Mouse (Mus musculus) liver, embryonic 12.5 days (tissue): ENCODE results near the gene Zc3h10. TPM values are rescaled to one million over a fixed set of nuclear protein-coding genes. Genes with fewer than 3 reads are reported as not detected.

ENCODE experiments used
- ATAC-seq: fragments of 200-750 bp; cut with Nextera tagmentation; 2 replicates; pipeline ENCODE4 v1.8.0; 2017; ENCODE audit warnings: moderate number of reproducible peaks, mild to moderate bottlenecking, moderate library complexity
- H3K27ac ChIP-seq: fragments of 300-500 bp; sonication (generic); 2 replicates; pipeline ENCODE4 v1.5.1; 2016; ENCODE audit warnings: mild to moderate bottlenecking
- H3K27me3 ChIP-seq: fragments of 300-500 bp; sonication (generic); replicated peaks from 2 replicates; pipeline ENCODE4 v1.6.1; 2016; ENCODE audit warnings: mild to moderate bottlenecking, moderate library complexity
- H3K36me3 ChIP-seq: fragments of 300-500 bp; sonication (generic); 2 replicates; pipeline ENCODE4 v1.6.1; 2016; ENCODE audit warnings: mild to moderate bottlenecking, moderate library complexity
- H3K4me1 ChIP-seq: fragments of 300-500 bp; sonication (generic); 2 replicates; pipeline ENCODE4 v1.6.1; 2016
- H3K4me2 ChIP-seq: fragments of 300-500 bp; sonication (generic); 2 replicates; pipeline ENCODE4 v1.6.1; 2016; ENCODE audit warnings: mild to moderate bottlenecking, moderate library complexity
- H3K4me3 ChIP-seq: fragments of 300-500 bp; sonication (generic); 2 replicates; pipeline ENCODE4 v1.5.1; 2016; ENCODE audit warnings: mild to moderate bottlenecking, moderate library complexity
- H3K9ac ChIP-seq: fragments of 300-500 bp; sonication (generic); 2 replicates; pipeline ENCODE4 v1.6.1; 2016; ENCODE audit warnings: mild to moderate bottlenecking, moderate library complexity
- H3K9me3 ChIP-seq: fragments of 300-500 bp; sonication (generic); replicated peaks from 2 replicates; pipeline ENCODE4 v1.6.1; 2016; ENCODE audit warnings: mild to moderate bottlenecking, moderate library complexity
- WGBS: fragments of 180-500 bp; shearing (Covaris S2); methylation state at CpG from one replicate; pipeline ENCODE4 v1.1.7; 2016; ENCODE audit not compliant: insufficient replicate concordance; 5-methylcytosine and 5-hydroxymethylcytosine counted together
- polyA plus RNA-seq: library from polyadenylated mRNA; unstranded; fragments of >200 nt; fragmentation: Nextera tagmentation; extraction: Ambion mirVana; gene quantifications from 2 replicates; pipeline ENCODE4 v1.2.1, GENCODE M21; 2016

Zc3h10 gene
- 7.7 and 8.1 TPM in 2 replicates for polyA plus RNA-seq

DNA sequence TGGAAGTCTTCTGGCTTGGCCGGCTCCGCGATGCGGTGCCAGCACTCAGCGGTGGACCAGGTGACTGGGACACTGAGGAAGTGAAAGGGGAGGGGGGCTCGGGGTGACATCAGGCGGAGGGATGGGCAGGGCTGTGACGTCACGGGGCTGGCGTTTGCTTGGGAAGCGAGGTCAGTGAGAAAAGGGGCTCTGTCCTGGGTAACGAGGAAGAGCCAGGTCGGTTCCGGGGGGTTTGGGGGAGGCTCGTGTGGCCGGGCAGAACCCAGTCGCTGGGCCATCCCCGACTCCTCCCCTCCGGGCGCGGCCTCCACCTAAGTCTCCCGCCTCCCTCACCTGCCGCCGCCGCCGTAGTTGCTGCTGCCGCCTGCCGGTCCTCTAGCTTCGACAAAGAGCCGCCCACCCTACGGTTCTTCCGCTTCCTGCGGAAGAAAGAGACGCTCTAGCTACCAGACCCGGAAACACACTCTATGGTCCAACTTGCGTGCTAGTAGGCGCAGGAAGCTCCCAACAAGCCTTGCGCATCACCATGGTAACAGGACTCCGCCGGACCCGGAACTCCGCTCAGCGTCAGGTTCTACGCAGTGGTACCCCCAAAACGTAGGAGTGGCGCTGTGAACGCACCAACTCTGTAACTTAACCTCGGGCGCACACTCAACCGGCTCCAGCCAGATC lies at the start of gene Zc3h10:
TSS of gene Zc3h10 (minus strand) at position 414 of the 672 bp plus-strand sequence.
- Histone ChIP-seq H3K9ac (peak within 1 kb of the TSS; percentile 92), H3K27ac (peak within 1 kb of the TSS; percentile 94), H3K4me2 (peak within 1 kb of the TSS; percentile 93), H3K27me3 (no peaks in the 10 kb centered on the region), H3K36me3 (peaks cover 39% of the 10 kb centered on the region), H3K9me3 (no peaks in the 10 kb centered on the region), H3K4me1 (peaks cover 27% of the 10 kb centered on the region), H3K4me3 (peak within 1 kb of the TSS; percentile 84)
- ATAC-seq = peak; percentile 89
- under 1% methylated on average over 42 of the region's 50 CpGs for WGBS

DNA sequence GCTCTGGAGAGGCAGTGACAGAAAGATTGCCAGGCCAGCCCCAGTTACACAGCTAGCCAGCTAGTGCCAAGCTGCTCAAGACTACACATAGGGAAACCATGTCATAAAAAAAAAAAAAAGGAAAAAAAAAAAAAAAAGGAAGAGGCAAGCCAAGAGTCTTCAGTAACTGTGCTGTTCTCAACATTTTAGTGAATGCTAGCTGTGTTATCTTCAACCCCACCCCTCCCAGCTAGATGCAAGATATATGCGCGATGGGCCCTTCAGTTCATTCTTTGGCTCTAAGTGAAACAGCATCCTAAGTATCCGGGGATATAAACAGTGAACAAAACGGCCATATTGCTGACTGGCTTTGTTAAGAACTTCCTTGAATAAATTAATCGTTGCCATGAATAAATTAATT lies 45.2 kb upstream of the Zc3h10 start:
- no peak for ATAC-seq
- Histone ChIP-seq H3K36me3 (no peaks in the 10 kb centered on the region), H3K27me3 (peaks cover 56% of the 10 kb centered on the region), H3K27ac (no peak overlapping the region), H3K9ac (no peak overlapping the region), H3K9me3 (no peaks in the 10 kb centered on the region), H3K4me2 (no peak overlapping the region), H3K4me3 (no peak overlapping the region), H3K4me1 (peaks cover 41% of the 10 kb centered on the region)
- WGBS = 49% methylated on average over 5 of the region's 5 CpGs

GRCm38 (mm10) chr10:128591436-128591835 lies 43.9 kb upstream of the Zc3h10 start:
- H3K27me3 ChIP-seq = peaks cover 70% of the 10 kb centered on the region
- ATAC-seq = no peak
- 39% methylated on average over 6 of the region's 6 CpGs for WGBS

GRCm38 (mm10) chr10:128590193-128590690 lies 42.7 kb upstream of the Zc3h10 start:
- no peaks in the 10 kb centered on the region for H3K36me3 ChIP-seq
- under 1% methylated on average over 41 of the region's 43 CpGs for WGBS
- peak; percentile 16 for ATAC-seq
- peaks cover 77% of the 10 kb centered on the region for H3K27me3 ChIP-seq
- H3K9me3 ChIP-seq = no peaks in the 10 kb centered on the region
- H3K4me2 ChIP-seq = peak overlapping the region; percentile 98
- no peak overlapping the region for H3K27ac ChIP-seq
- peaks cover 47% of the 10 kb centered on the region for H3K4me1 ChIP-seq
- H3K9ac ChIP-seq = peak overlapping the region; percentile 55
- H3K4me3 ChIP-seq = peak overlapping the region; percentile 68

More at GRCm38 (mm10) chr10:128591436-128591835, 43.9 kb upstream of the Zc3h10 start:
- H3K9ac ChIP-seq = no peak overlapping the region
- no peak overlapping the region for H3K4me3 ChIP-seq
- H3K36me3 ChIP-seq = no peaks in the 10 kb centered on the region
- no peak overlapping the region for H3K4me2 ChIP-seq
- no peak overlapping the region for H3K27ac ChIP-seq
- no peaks in the 10 kb centered on the region for H3K9me3 ChIP-seq
- peaks cover 47% of the 10 kb centered on the region for H3K4me1 ChIP-seq

DNA sequence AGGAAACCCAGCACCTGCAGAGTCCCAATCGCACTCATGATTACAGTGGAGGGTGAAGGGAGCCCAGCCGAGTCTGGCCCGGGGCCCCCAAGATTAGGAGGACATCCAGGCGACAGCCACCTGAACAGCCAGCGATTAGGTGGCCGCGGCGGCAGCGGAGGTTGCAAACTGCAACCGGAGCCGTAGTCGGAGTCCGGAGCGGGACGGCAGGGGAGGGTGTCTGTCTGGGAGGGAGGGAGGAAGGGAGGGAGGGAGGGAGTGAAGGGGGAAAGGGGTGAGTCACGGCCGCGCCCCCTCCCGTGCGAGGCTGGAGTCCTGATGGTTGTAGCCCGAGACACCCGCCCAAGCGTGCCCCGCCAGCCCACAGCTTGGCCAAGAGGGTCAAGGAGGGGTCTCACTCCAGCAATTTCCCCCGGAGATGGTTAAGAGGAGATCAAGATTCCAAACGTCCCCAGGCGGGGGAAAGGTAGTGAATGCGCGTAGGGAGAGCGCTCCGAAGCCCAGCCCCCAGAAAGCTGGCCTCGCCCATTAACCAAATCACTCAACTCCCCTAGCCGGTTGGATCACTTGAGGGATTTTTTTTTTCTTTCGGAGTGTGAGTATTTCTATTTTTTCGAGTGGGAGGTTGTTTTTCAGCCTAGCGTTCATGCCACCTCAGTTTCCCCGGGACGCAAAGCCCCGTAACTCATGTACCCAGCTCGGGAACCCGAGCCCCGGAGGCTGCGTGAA lies 42.1 kb upstream of the Zc3h10 start, which contains the start of gene Erbb3:
TSS of gene Erbb3 (minus strand) at position 189 of the 729 bp plus-strand sequence.
- Histone ChIP-seq H3K9ac (peak within 1 kb of the TSS; percentile 55), H3K36me3 (no peaks in the 10 kb centered on the region), H3K4me3 (peak within 1 kb of the TSS; percentile 68), H3K4me1 (peaks cover 47% of the 10 kb centered on the region), H3K27me3 (peaks cover 78% of the 10 kb centered on the region), H3K9me3 (no peaks in the 10 kb centered on the region), H3K27ac (no peak within 1 kb of the TSS), H3K4me2 (peak within 1 kb of the TSS; percentile 98)
- under 1% methylated on average over 43 of the region's 43 CpGs for WGBS
- 0 out of 2 replicates have a peak, but pooled peaks have one; percentile 26 for ATAC-seq

DNA sequence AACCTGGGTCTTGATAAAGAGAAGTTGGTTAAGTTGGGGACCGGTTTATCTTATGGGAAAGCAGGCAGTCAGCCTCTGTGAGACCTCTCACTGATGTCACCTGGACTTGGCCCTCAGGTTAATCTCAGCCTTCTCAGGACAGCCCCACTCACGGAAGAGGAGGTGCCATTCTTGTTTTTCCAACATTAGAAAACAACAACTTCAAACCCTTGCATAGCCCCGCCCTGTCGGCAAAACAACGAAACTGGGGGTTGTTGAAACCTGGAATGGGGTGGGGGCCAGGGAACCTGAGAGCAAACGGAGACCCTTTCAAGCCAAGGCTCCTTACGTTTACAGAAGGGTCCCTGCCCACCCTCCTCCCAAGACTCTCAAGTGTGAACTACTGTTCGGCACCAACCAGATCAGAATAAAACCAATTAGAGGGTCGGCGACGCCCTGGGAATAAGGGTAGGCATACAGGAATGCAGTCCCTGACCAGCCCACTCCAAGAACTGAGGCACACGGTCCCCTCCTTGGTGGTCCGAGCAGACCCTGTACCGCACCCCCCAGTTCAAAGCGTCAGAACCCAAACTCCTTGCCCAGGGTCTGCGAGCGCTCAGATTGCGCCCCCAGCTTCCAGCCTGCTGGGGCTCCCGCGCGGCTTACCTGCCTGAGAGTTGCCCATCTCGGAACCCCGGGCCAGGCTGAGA lies 41.3 kb upstream of the Zc3h10 start:
- Histone ChIP-seq H3K27ac (no peak overlapping the region), H3K9me3 (no peaks in the 10 kb centered on the region), H3K9ac (peak overlapping the region; percentile 45)

GRCm38 (mm10) chr10:128588136-128588535 lies 40.6 kb upstream of the Zc3h10 start:
- H3K27ac ChIP-seq = no peak overlapping the region

More for the DNA sequence above, 41.3 kb upstream of the Zc3h10 start:
- peaks cover 47% of the 10 kb centered on the region for H3K4me1 ChIP-seq
- peaks cover 82% of the 10 kb centered on the region for H3K27me3 ChIP-seq
- no peaks in the 10 kb centered on the region for H3K36me3 ChIP-seq
- peak overlapping the region; percentile 98 for H3K4me2 ChIP-seq
- peak overlapping the region; percentile 68 for H3K4me3 ChIP-seq
- WGBS = 4% methylated on average over 23 of the region's 23 CpGs
- ATAC-seq = no peak

DNA sequence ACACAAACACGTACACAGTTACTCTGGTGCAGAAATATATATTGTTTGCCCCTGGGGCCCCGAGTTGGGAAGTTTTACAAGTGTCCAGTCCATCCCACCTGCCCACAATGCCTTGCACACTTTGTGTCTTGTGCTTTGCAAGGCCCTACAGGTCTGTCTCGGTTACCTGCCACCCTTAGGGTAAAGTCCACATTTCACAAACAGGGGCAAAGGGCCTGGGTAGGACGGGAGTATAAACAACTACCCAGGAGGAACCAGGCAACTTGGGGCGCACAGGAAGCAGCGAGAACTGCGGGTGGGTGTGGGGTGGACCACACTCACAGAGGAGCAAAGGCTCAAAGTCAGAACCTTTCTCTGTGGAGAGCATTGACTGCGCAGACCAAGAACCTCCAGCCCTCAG lies 40.1 kb upstream of the Zc3h10 start:
- 43% methylated on average over 8 of the region's 8 CpGs for WGBS
- Histone ChIP-seq H3K4me3 (no peak overlapping the region), H3K27me3 (peaks cover 88% of the 10 kb centered on the region), H3K4me2 (peak overlapping the region; percentile 98), H3K36me3 (no peaks in the 10 kb centered on the region), H3K4me1 (peaks cover 44% of the 10 kb centered on the region), H3K27ac (no peak overlapping the region), H3K9me3 (no peaks in the 10 kb centered on the region), H3K9ac (no peak overlapping the region)
- ATAC-seq = no peak

More at GRCm38 (mm10) chr10:128588136-128588535, 40.6 kb upstream of the Zc3h10 start:
- no peak for ATAC-seq
- 27% methylated on average over 1 of the region's 1 CpGs for WGBS
- H3K4me3 ChIP-seq = no peak overlapping the region
- H3K27me3 ChIP-seq = peaks cover 84% of the 10 kb centered on the region
- peak overlapping the region; percentile 98 for H3K4me2 ChIP-seq
- no peaks in the 10 kb centered on the region for H3K36me3 ChIP-seq
- H3K9ac ChIP-seq = no peak overlapping the region
- H3K9me3 ChIP-seq = no peaks in the 10 kb centered on the region
- H3K4me1 ChIP-seq = peaks cover 47% of the 10 kb centered on the region

DNA sequence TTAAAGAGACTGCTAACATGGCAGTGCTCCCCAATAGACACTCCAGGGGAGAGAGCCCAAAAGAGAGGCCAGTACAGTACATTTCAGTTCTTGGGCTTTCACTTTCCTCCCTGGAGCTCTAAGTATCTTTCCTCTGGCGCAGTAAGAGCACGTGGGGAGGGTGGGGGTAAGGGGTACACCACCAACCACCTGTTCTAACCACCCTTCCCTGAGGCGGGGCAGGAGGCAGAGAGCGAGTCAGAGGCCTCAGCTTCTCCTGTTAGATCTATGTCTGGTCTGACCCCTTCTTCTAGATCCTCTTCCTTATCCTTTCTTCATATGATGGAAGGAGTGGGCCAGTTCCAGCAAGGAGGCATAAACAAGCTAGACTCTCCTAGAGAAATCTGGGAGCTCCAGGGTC lies 39.5 kb upstream of the Zc3h10 start:
- H3K4me3 ChIP-seq = no peak overlapping the region
- no peak overlapping the region for H3K27ac ChIP-seq

GRCm38 (mm10) chr10:128586546-128586945 lies 39.0 kb upstream of the Zc3h10 start:
- 15% methylated on average over 1 of the region's 1 CpGs for WGBS
- peaks cover 91% of the 10 kb centered on the region for H3K27me3 ChIP-seq
- H3K4me3 ChIP-seq = no peak overlapping the region
- H3K4me1 ChIP-seq = peaks cover 32% of the 10 kb centered on the region
- ATAC-seq = no peak
- no peak overlapping the region for H3K27ac ChIP-seq
- H3K9me3 ChIP-seq = no peaks in the 10 kb centered on the region
- no peaks in the 10 kb centered on the region for H3K36me3 ChIP-seq
- no peak overlapping the region for H3K9ac ChIP-seq
- H3K4me2 ChIP-seq = no peak overlapping the region

More for the DNA sequence above, 39.5 kb upstream of the Zc3h10 start:
- no peak overlapping the region for H3K4me2 ChIP-seq
- no peak for ATAC-seq
- H3K36me3 ChIP-seq = no peaks in the 10 kb centered on the region
- WGBS = 47% methylated on average over 4 of the region's 4 CpGs
- peaks cover 38% of the 10 kb centered on the region for H3K4me1 ChIP-seq
- no peaks in the 10 kb centered on the region for H3K9me3 ChIP-seq
- peaks cover 91% of the 10 kb centered on the region for H3K27me3 ChIP-seq
- no peak overlapping the region for H3K9ac ChIP-seq

DNA sequence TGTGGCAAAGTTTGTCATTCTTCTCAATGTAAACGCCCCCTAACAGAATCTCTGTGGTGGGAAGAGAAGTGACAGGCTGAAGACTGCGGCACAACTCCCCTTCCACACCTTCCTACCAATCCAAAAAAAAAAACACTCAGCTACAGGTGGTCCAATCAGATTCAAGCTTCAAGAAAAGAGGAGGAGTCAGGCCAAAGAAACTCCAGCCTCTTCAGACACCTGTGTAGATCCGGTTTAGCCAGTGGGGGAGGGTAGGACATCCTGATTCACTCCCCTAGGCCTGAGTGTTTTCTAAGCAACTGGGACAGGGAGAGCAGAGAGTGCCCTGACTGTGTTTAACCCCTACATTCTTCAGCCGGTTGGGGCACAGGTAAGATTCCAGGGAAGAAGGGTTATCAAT lies 36.8 kb upstream of the Zc3h10 start:
- no peak overlapping the region for H3K27ac ChIP-seq
- peaks cover 80% of the 10 kb centered on the region for H3K27me3 ChIP-seq
- no peak overlapping the region for H3K4me3 ChIP-seq
- 14% methylated on average over 4 of the region's 4 CpGs for WGBS
- H3K36me3 ChIP-seq = no peaks in the 10 kb centered on the region
- H3K9ac ChIP-seq = no peak overlapping the region
- peaks cover 22% of the 10 kb centered on the region for H3K4me1 ChIP-seq
- no peak overlapping the region for H3K4me2 ChIP-seq
- H3K9me3 ChIP-seq = no peaks in the 10 kb centered on the region
- ATAC-seq = no peak
